Mouse (Mus musculus): Measurements from ENCODE around the gene Cux1. TPM values are rescaled to one million over a fixed set of nuclear protein-coding genes. Genes with fewer than 3 reads are reported as not detected.
A peak's percentile ranks its signal among the peaks of the same experiment; 100 is the strongest.

The Cux1 gene
- polyA plus RNA-seq, 1 experiment from 2014 or later, result 100 TPM

DNA sequence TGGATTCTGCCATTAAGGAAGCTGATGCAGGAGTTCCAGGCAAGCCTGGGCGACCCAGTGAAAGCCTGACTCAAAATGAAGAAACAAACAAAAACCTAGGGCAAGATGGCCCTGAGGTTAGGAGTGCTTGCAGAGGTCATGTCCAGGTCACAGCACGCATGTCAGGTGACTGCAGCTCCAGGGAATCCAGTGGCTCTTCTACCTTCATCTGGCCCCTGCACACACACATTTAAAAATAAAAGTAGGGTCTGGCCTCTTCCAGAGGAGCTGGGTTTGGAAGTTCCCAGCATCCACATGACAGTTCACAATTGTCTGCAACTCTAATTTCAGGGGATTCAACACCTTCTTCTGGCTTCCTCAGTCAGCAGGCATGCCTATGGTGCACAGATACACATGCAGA is 21.7 kb upstream of the Cux1 start:
- no peak overlapping the region for H3K4me2 ChIP-seq (ENCODE audit: low read length)
- H3K27me3 ChIP-seq (replicated peaks; ENCODE audit: control insufficient read depth, insufficient read depth, low read length), result no peaks in the 10 kb centered on the region
- ATAC-seq, result no peak
- no peaks in the 10 kb centered on the region for H3K36me3 ChIP-seq (ENCODE audit: control insufficient read depth, insufficient read depth, low read length)
- H3K4me3 ChIP-seq (ENCODE audit: low read length), result no peak overlapping the region
- H3K4me1 ChIP-seq (ENCODE audit: control insufficient read depth, insufficient read depth, low read depth, low read length), result no peaks in the 10 kb centered on the region
- no peak overlapping the region for H3K27ac ChIP-seq (ENCODE audit: low read depth, low read length)
- no peaks in the 10 kb centered on the region for H3K9me3 ChIP-seq (ENCODE audit: control insufficient read depth, low read length)
- 79% methylated on average over 2 of the region's 2 CpGs for WGBS
- no peak overlapping the region for H3K9ac ChIP-seq (ENCODE audit: low read depth, low read length)

GRCm38 (mm10) chr5:136588471-136588870 is 21.2 kb upstream of the Cux1 start:
- H3K4me2 ChIP-seq (ENCODE audit: low read length), result no peak overlapping the region
- no peaks in the 10 kb centered on the region for H3K9me3 ChIP-seq (ENCODE audit: control insufficient read depth, low read length)
- no peaks in the 10 kb centered on the region for H3K4me1 ChIP-seq (ENCODE audit: control insufficient read depth, insufficient read depth, low read depth, low read length)
- H3K27me3 ChIP-seq (replicated peaks; ENCODE audit: control insufficient read depth, insufficient read depth, low read length), result no peaks in the 10 kb centered on the region
- H3K4me3 ChIP-seq (ENCODE audit: low read length), result no peak overlapping the region
- ATAC-seq, result no peak
- H3K27ac ChIP-seq (ENCODE audit: low read depth, low read length), result no peak overlapping the region
- H3K9ac ChIP-seq (ENCODE audit: low read depth, low read length), result no peak overlapping the region
- WGBS, result 71% methylated on average over 3 of the region's 3 CpGs
- no peaks in the 10 kb centered on the region for H3K36me3 ChIP-seq (ENCODE audit: control insufficient read depth, insufficient read depth, low read length)

GRCm38 (mm10) chr5:136584676-136585285 is 17.5 kb upstream of the Cux1 start:
- H3K9me3 ChIP-seq (ENCODE audit: control insufficient read depth, low read length), result no peaks in the 10 kb centered on the region

DNA sequence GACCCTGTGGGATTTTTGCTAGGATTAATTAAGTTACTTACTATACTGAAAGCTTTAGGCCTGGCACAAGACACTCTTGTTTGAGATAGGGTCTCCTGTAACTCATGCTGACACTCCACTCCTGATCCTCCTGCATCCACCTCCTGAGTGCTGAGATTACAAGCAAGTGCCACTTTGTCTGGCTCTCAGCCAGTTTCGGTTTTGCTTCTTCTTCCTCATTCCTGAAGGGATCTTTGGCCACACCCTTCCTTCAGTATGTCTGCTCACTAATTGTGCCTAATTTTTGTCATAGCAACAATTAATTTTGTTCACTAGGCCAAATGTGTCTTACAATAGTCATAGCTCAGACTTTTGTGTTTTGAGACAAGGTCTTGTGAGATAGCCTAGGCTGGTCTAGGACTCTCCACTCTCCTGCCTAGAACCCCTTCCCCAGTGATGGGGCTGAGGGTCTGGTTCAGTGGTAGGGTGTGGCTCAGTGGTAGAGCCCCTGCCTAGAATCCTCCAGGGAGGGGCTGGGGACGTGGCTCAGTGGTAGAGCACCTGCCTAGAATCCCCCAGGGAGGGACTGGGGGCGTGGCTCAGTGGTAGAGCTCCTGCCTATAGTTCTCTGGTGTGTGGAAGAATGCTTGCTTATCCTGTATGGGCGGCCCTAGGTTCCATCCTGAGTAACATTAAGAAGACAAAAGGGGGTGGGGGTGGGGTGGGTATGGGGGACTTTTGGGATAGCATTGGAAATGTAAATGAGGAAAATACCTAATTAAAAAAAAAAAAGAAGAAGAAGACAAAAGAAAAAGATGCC is 16.6 kb upstream of the Cux1 start:
- no peak for ATAC-seq
- WGBS, result 72% methylated on average over 4 of the region's 4 CpGs

More at GRCm38 (mm10) chr5:136584676-136585285, 17.5 kb upstream of the Cux1 start:
- no peak overlapping the region for H3K4me3 ChIP-seq (ENCODE audit: low read length)
- no peaks in the 10 kb centered on the region for H3K36me3 ChIP-seq (ENCODE audit: control insufficient read depth, insufficient read depth, low read length)
- H3K4me1 ChIP-seq (ENCODE audit: control insufficient read depth, insufficient read depth, low read depth, low read length), result peaks cover 7% of the 10 kb centered on the region
- H3K27me3 ChIP-seq (replicated peaks; ENCODE audit: control insufficient read depth, insufficient read depth, low read length), result peaks cover 21% of the 10 kb centered on the region
- ATAC-seq, result no peak
- no peak overlapping the region for H3K9ac ChIP-seq (ENCODE audit: low read depth, low read length)
- H3K4me2 ChIP-seq (ENCODE audit: low read length), result no peak overlapping the region
- H3K27ac ChIP-seq (ENCODE audit: low read depth, low read length), result no peak overlapping the region
- WGBS, result 58% methylated on average over 4 of the region's 4 CpGs

GRCm38 (mm10) chr5:136583256-136583655 is 16.0 kb upstream of the Cux1 start:
- Histone ChIP-seq H3K27ac (ENCODE audit: low read depth, low read length) (no peak overlapping the region), H3K4me1 (ENCODE audit: control insufficient read depth, insufficient read depth, low read depth, low read length) (peaks cover 7% of the 10 kb centered on the region), H3K4me3 (ENCODE audit: low read length) (no peak overlapping the region), H3K9me3 (ENCODE audit: control insufficient read depth, low read length) (no peaks in the 10 kb centered on the region), H3K36me3 (ENCODE audit: control insufficient read depth, insufficient read depth, low read length) (no peaks in the 10 kb centered on the region), H3K27me3 (replicated peaks; ENCODE audit: control insufficient read depth, insufficient read depth, low read length) (peaks cover 21% of the 10 kb centered on the region), H3K4me2 (ENCODE audit: low read length) (no peak overlapping the region), H3K9ac (ENCODE audit: low read depth, low read length) (no peak overlapping the region)
- no peak for ATAC-seq
- 91% methylated on average over 2 of the region's 2 CpGs for WGBS

More for the DNA sequence above, 16.6 kb upstream of the Cux1 start:
- Histone ChIP-seq H3K9me3 (ENCODE audit: control insufficient read depth, low read length) (no peaks in the 10 kb centered on the region), H3K4me3 (ENCODE audit: low read length) (no peak overlapping the region), H3K27ac (ENCODE audit: low read depth, low read length) (no peak overlapping the region), H3K4me1 (ENCODE audit: control insufficient read depth, insufficient read depth, low read depth, low read length) (peaks cover 7% of the 10 kb centered on the region), H3K36me3 (ENCODE audit: control insufficient read depth, insufficient read depth, low read length) (no peaks in the 10 kb centered on the region), H3K9ac (ENCODE audit: low read depth, low read length) (no peak overlapping the region), H3K27me3 (replicated peaks; ENCODE audit: control insufficient read depth, insufficient read depth, low read length) (peaks cover 21% of the 10 kb centered on the region), H3K4me2 (ENCODE audit: low read length) (no peak overlapping the region)

DNA sequence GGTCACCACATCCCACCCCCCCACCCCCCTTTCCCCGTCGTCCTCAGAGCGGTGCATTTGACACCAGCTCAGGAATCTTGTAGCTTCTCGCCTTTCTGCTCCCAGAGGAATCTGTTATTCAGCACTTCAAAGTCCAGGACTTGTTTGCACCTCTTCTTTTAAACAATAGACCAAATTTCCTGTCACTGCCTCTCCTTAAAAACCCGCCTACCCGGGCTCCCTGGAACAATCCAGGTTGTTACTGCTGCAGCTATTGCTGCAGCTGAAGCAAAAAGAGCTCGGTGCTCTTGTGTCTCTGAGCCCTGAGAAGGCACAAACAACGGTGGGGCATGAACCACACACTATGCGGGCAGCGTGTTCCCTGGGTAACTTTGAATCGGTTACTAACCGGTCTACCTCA is 14.9 kb upstream of the Cux1 start:
- Histone ChIP-seq H3K4me2 (ENCODE audit: low read length) (peak overlapping the region; percentile 25; the same call in 1 of the 2 replicates), H3K27me3 (replicated peaks; ENCODE audit: control insufficient read depth, insufficient read depth, low read length) (peaks cover 21% of the 10 kb centered on the region), H3K4me1 (ENCODE audit: control insufficient read depth, insufficient read depth, low read depth, low read length) (peaks cover 7% of the 10 kb centered on the region), H3K36me3 (ENCODE audit: control insufficient read depth, insufficient read depth, low read length) (no peaks in the 10 kb centered on the region), H3K4me3 (ENCODE audit: low read length) (no peak overlapping the region), H3K9me3 (ENCODE audit: control insufficient read depth, low read length) (no peaks in the 10 kb centered on the region), H3K27ac (ENCODE audit: low read depth, low read length) (no peak overlapping the region), H3K9ac (ENCODE audit: low read depth, low read length) (no peak overlapping the region)
- no peak for ATAC-seq
- WGBS, result 9% methylated on average over 12 of the region's 12 CpGs

- H3K27ac ChIP-seq (ENCODE audit: low read depth, low read length), result no peak overlapping the region
- WGBS, result 3% methylated on average over 13 of the region's 13 CpGs
- peak overlapping the region; percentile 25 for H3K4me2 ChIP-seq (ENCODE audit: low read length)
- H3K9ac ChIP-seq (ENCODE audit: low read depth, low read length), result no peak overlapping the region
- no peaks in the 10 kb centered on the region for H3K36me3 ChIP-seq (ENCODE audit: control insufficient read depth, insufficient read depth, low read length)
- no peak for ATAC-seq
- H3K4me1 ChIP-seq (ENCODE audit: control insufficient read depth, insufficient read depth, low read depth, low read length), result peaks cover 7% of the 10 kb centered on the region
- H3K27me3 ChIP-seq (replicated peaks; ENCODE audit: control insufficient read depth, insufficient read depth, low read length), result peaks cover 21% of the 10 kb centered on the region
- no peak overlapping the region for H3K4me3 ChIP-seq (ENCODE audit: low read length)
- H3K9me3 ChIP-seq (ENCODE audit: control insufficient read depth, low read length), result no peaks in the 10 kb centered on the region
These were observed 14.3 kb upstream of the Cux1 start for GRCm38 (mm10) chr5:136581625-136582024.

- ATAC-seq, result no peak
- Histone ChIP-seq H3K36me3 (ENCODE audit: control insufficient read depth, insufficient read depth, low read length) (no peaks in the 10 kb centered on the region), H3K9me3 (ENCODE audit: control insufficient read depth, low read length) (no peaks in the 10 kb centered on the region), H3K9ac (ENCODE audit: low read depth, low read length) (no peak overlapping the region), H3K27ac (ENCODE audit: low read depth, low read length) (no peak overlapping the region), H3K27me3 (replicated peaks; ENCODE audit: control insufficient read depth, insufficient read depth, low read length) (peaks cover 21% of the 10 kb centered on the region), H3K4me3 (ENCODE audit: low read length) (no peak overlapping the region), H3K4me2 (ENCODE audit: low read length) (peak overlapping the region; percentile 25; the same call in 1 of the 2 replicates), H3K4me1 (ENCODE audit: control insufficient read depth, insufficient read depth, low read depth, low read length) (peaks cover 7% of the 10 kb centered on the region)
- 25% methylated on average over 9 of the region's 9 CpGs for WGBS
These were observed 13.9 kb upstream of the Cux1 start for GRCm38 (mm10) chr5:136581166-136581565.

DNA sequence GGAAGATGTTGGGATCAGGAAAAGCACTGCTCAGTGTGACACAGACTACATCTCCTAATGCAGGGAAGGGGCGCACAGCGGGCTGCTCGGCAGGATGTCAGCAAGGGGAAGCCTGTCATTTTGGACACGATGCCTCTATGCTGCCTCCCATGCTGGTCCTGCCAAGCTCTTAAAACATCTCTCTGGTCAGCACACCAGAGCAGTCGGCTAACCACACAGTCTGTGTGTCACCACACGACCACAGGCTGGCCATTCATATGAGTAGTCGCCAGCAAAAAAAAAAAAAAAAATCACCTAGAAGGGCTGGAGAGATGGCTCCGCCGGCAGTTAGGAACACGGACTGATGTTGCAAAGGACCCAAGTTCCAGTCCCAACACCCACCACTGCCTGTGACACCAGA is 10.9 kb upstream of the Cux1 start:
- no peaks in the 10 kb centered on the region for H3K36me3 ChIP-seq (ENCODE audit: control insufficient read depth, insufficient read depth, low read length)
- no peak overlapping the region for H3K4me3 ChIP-seq (ENCODE audit: low read length)
- no peaks in the 10 kb centered on the region for H3K9me3 ChIP-seq (ENCODE audit: control insufficient read depth, low read length)
- no peak for ATAC-seq
- peaks cover 23% of the 10 kb centered on the region for H3K27me3 ChIP-seq (replicated peaks; ENCODE audit: control insufficient read depth, insufficient read depth, low read length)
- WGBS, result 50% methylated on average over 10 of the region's 10 CpGs
- H3K4me2 ChIP-seq (ENCODE audit: low read length), result no peak overlapping the region
- peaks cover 7% of the 10 kb centered on the region for H3K4me1 ChIP-seq (ENCODE audit: control insufficient read depth, insufficient read depth, low read depth, low read length)
- H3K9ac ChIP-seq (ENCODE audit: low read depth, low read length), result no peak overlapping the region
- H3K27ac ChIP-seq (ENCODE audit: low read depth, low read length), result no peak overlapping the region

All from hindbrain, embryonic 16.5 days (tissue).